ENCODE assay signal across 8 mouse cellular contexts in genomic region chr10:84516414-84516927, GRCm38 (mm10). TPM values are rescaled to one million over a fixed set of nuclear protein-coding genes. Genes with fewer than 3 reads are reported as not detected.
DNase-seq lines count a peak whose midpoint lies in the region; ATAC-seq and TF ChIP-seq lines count a peak whose summit lies in the region.

No protein-coding gene starts in this region.

- H3K4me1 ChIP-seq in embryonic facial prominence, embryonic 15.5 days, result peaks cover 5% of the 10 kb centered on the region; the same call in 1 of the 2 replicates
- H3K4me1 ChIP-seq in midbrain, embryonic 15.5 days, result no peaks in the 10 kb centered on the region

- ATAC-seq in embryonic facial prominence, embryonic 15.5 days (ENCODE audit: insufficient number of reproducible peaks, low FRiP score, low TSS enrichment, low read depth), result no peak
- peak; percentile 52; the same call in 1 of the 2 replicates for ATAC-seq in midbrain, embryonic 15.5 days (replicated peaks)

- H3K4me3 ChIP-seq in gastrocnemius, adult 2 months, result no peak overlapping the region
- H3K4me3 ChIP-seq in embryonic facial prominence, embryonic 15.5 days (replicated peaks), result no peak overlapping the region
- H3K4me3 ChIP-seq in midbrain, embryonic 15.5 days, result no peak overlapping the region

- no peaks in the 10 kb centered on the region for H3K36me3 ChIP-seq in embryonic facial prominence, embryonic 15.5 days
- no peaks in the 10 kb centered on the region for H3K36me3 ChIP-seq in midbrain, embryonic 15.5 days (replicated peaks)

- peak; percentile 58 for DNase-seq in gastrocnemius, adult 2 months
- no peak for DNase-seq in gastrocnemius, adult 8-10 months (ENCODE audit: low spot score in 2 of 2)
- DNase-seq in A20 (ENCODE audit: low read depth, low spot score), result peak; percentile 51
- DNase-seq in kidney, postnatal 25 days, result peak; percentile 49 to 57
- DNase-seq in urinary bladder, postnatal 14 days (ENCODE audit: low spot score), result peak; percentile 81
- DNase-seq in ovary, postnatal 10 days (ENCODE audit: low spot score), result no peak

- intact Hi-C loops in gastrocnemius, adult 2 months (cut with DNase I), result loop anchor here (5.0 to 10.0 kb wide), 3 partner anchors 46 to 528 kb away; partner anchors contain the start of gene Polr3b

- no peak overlapping the region for H3K9ac ChIP-seq in embryonic facial prominence, embryonic 15.5 days
- no peak overlapping the region for H3K9ac ChIP-seq in midbrain, embryonic 15.5 days

- H3K27me3 ChIP-seq in embryonic facial prominence, embryonic 15.5 days, result no peaks in the 10 kb centered on the region
- no peaks in the 10 kb centered on the region for H3K27me3 ChIP-seq in midbrain, embryonic 15.5 days (replicated peaks)

- no peak for TF ChIP-seq CTCF in gastrocnemius, adult 2 months (IDR thresholded peaks at IDR 0.05)

- no peak overlapping the region for H3K27ac ChIP-seq in gastrocnemius, adult 2 months
- H3K27ac ChIP-seq in embryonic facial prominence, embryonic 15.5 days (replicated peaks), result 0 out of 2 replicates have a peak overlapping the region, but pooled peaks have one; percentile 7
- H3K27ac ChIP-seq in midbrain, embryonic 15.5 days, result no peak overlapping the region

- H3K9me3 ChIP-seq in embryonic facial prominence, embryonic 15.5 days (replicated peaks), result no peaks in the 10 kb centered on the region
- no peaks in the 10 kb centered on the region for H3K9me3 ChIP-seq in midbrain, embryonic 15.5 days

- WGBS in embryonic facial prominence, embryonic 15.5 days, result 43% methylated on average over 11 of the region's 11 CpGs
- WGBS in midbrain, embryonic 15.5 days, result 63% methylated on average over 11 of the region's 11 CpGs

- no peak overlapping the region for H3K4me2 ChIP-seq in embryonic facial prominence, embryonic 15.5 days (replicated peaks)
- no peak overlapping the region for H3K4me2 ChIP-seq in midbrain, embryonic 15.5 days

RNA-seq across cellular contexts. Expression of gene Ckap4, which starts 17.4 kb away (rescaled TPM):
- total RNA-seq in gastrocnemius, adult 2 months (2021), result 10 to 100 TPM in 1 of 2 experiments, 1 to 10 TPM in 1; 7.5 to 10.6 TPM
- 1 to 10 TPM; 5.3 to 7.8 (median 5.7) TPM for total RNA-seq in gastrocnemius, adult 8-10 months (2022)
- polyA plus RNA-seq in embryonic facial prominence, embryonic 15.5 days (2015; fragmentation: Nextera tagmentation; extraction: Ambion mirVana), result 134 and 141 TPM in 2 replicates
- polyA plus RNA-seq in midbrain, embryonic 15.5 days (2015; fragmentation: Nextera tagmentation; extraction: Ambion mirVana), result 53.2 and 56.3 TPM in 2 replicates

RNA-seq across cellular contexts. Expression of gene Tcp11l2, which starts 60.0 kb away (rescaled TPM):
- total RNA-seq in gastrocnemius, adult 2 months (2021), result 10 to 100 TPM; 45.4 to 55.7 TPM
- 10 to 100 TPM; 31.0 to 44.5 (median 39.1) TPM for total RNA-seq in gastrocnemius, adult 8-10 months (2022)
- polyA plus RNA-seq in embryonic facial prominence, embryonic 15.5 days (2015; fragmentation: Nextera tagmentation; extraction: Ambion mirVana), result 19.2 and 22.4 TPM in 2 replicates
- 20.0 and 21.1 TPM in 2 replicates for polyA plus RNA-seq in midbrain, embryonic 15.5 days (2015; fragmentation: Nextera tagmentation; extraction: Ambion mirVana)

Comparison
In these comparisons a context has a peak if more than half of its experiments do, and no peak if none do; other contexts are left out.
1. DNase-seq: peak in gastrocnemius, adult 2 months (single experiment), A20 (single experiment), kidney, postnatal 25 days (2 of 2) and urinary bladder, postnatal 14 days (single experiment); none in gastrocnemius, adult 8-10 months (0 of 2) and ovary, postnatal 10 days (single experiment).